Mouse (Mus musculus) embryonic facial prominence, embryonic 11.5 days (tissue): Measurements from ENCODE around the gene Fads6. TPM values are rescaled to one million over a fixed set of nuclear protein-coding genes. Genes with fewer than 3 reads are reported as not detected.

Experiments
- ATAC-seq: fragments of 200-750 bp; cut with Nextera tagmentation; replicated peaks from 2 replicates; pipeline ENCODE4 v1.8.0; 2017; ENCODE audit warnings: low read depth; ENCODE audit not compliant: insufficient number of reproducible peaks, low FRiP score, low TSS enrichment
- DNase-seq: peaks from one replicate; pipeline ENCODE4 v3.0.0-alpha.2; 2015; ENCODE audit warnings: low spot score
- H3K27ac ChIP-seq: fragments of 300-500 bp; sonication (generic); replicated peaks from 2 replicates; pipeline ENCODE4 v1.5.1; 2014; ENCODE audit warnings: mild to moderate bottlenecking, low read depth, low read length, control low read depth
- H3K27me3 ChIP-seq: fragments of 300-500 bp; sonication (generic); 2 replicates; pipeline ENCODE4 v1.6.1; 2014; ENCODE audit warnings: mild to moderate bottlenecking, low read length, moderate library complexity, mixed read lengths; ENCODE audit not compliant: control insufficient read depth, insufficient read depth
- H3K36me3 ChIP-seq: fragments of 300-500 bp; sonication (generic); replicated peaks from 2 replicates; pipeline ENCODE4 v1.6.1; 2014; ENCODE audit warnings: low read depth, mild to moderate bottlenecking, low read length, moderate library complexity, mixed read lengths; ENCODE audit not compliant: control insufficient read depth, insufficient read depth
- H3K4me1 ChIP-seq: fragments of 300-500 bp; sonication (generic); 2 replicates; pipeline ENCODE4 v1.6.1; 2014; ENCODE audit warnings: low read length, mixed read lengths; ENCODE audit not compliant: control insufficient read depth, insufficient read depth
- H3K4me2 ChIP-seq: fragments of 300-500 bp; sonication (generic); 2 replicates; pipeline ENCODE4 v1.6.1; 2014; ENCODE audit warnings: low read depth, mild to moderate bottlenecking, control low read depth, low read length, moderate library complexity
- H3K4me3 ChIP-seq: fragments of 300-500 bp; sonication (generic); 2 replicates; pipeline ENCODE4 v1.5.1; 2014; ENCODE audit warnings: low read depth, low read length, control low read depth
- H3K9ac ChIP-seq: fragments of 300-500 bp; sonication (generic); replicated peaks from 2 replicates; pipeline ENCODE4 v1.6.1; 2014; ENCODE audit warnings: mild to moderate bottlenecking, control low read depth, low read length
- H3K9me3 ChIP-seq: fragments of 300-500 bp; sonication (generic); replicated peaks from 2 replicates; pipeline ENCODE4 v1.6.1; 2016; ENCODE audit warnings: mild to moderate bottlenecking, low read length, inconsistent platforms, mixed read lengths; ENCODE audit not compliant: control insufficient read depth
- WGBS: fragments of 180-500 bp; shearing (Covaris S2); extraction: QIAGEN DNeasy Blood & Tissue Kit; methylation state at CpG from one replicate; pipeline ENCODE4 v1.1.7; 2014; 5-methylcytosine and 5-hydroxymethylcytosine counted together
- polyA plus RNA-seq: library from polyadenylated mRNA; unstranded; fragments of >200 nt; fragmentation: Nextera tagmentation; extraction: Ambion mirVana; gene quantifications from 2 replicates; pipeline ENCODE4 v1.2.1, GENCODE M21; 2014

Gene Fads6
- polyA plus RNA-seq, 1 experiment from 2014 or later, result 0.14 TPM

GRCm38 (mm10) chr11:115335223-115335622 is 37.8 kb upstream of the Fads6 start:
- H3K4me1 ChIP-seq, result no peaks in the 10 kb centered on the region
- DNase-seq, result no peak
- no peak for ATAC-seq
- H3K27ac ChIP-seq, result no peak overlapping the region
- WGBS, result 56% methylated on average over 12 of the region's 12 CpGs
- H3K27me3 ChIP-seq, result peaks cover 26% of the 10 kb centered on the region
- H3K4me2 ChIP-seq, result no peak overlapping the region
- no peak overlapping the region for H3K9ac ChIP-seq
- no peak overlapping the region for H3K4me3 ChIP-seq
- H3K36me3 ChIP-seq, result no peaks in the 10 kb centered on the region
- no peaks in the 10 kb centered on the region for H3K9me3 ChIP-seq

- Histone ChIP-seq H3K9me3 (no peaks in the 10 kb centered on the region), H3K9ac (no peak within 1 kb of the TSS), H3K36me3 (no peaks in the 10 kb centered on the region), H3K4me2 (peak within 1 kb of the TSS; percentile 30; the same call in 1 of the 2 replicates), H3K4me1 (no peaks in the 10 kb centered on the region), H3K27me3 (peaks cover 26% of the 10 kb centered on the region), H3K27ac (no peak within 1 kb of the TSS), H3K4me3 (no peak within 1 kb of the TSS)
- ATAC-seq (no peak), DNase-seq (no peak)
- 5% methylated on average over 29 of the region's 29 CpGs for WGBS
These were observed 37.1 kb upstream of the Fads6 start, which contains the start of gene Otop3 for GRCm38 (mm10) chr11:115334531-115334930. Otop3 (plus strand) TSS chr11:115334731.

DNA sequence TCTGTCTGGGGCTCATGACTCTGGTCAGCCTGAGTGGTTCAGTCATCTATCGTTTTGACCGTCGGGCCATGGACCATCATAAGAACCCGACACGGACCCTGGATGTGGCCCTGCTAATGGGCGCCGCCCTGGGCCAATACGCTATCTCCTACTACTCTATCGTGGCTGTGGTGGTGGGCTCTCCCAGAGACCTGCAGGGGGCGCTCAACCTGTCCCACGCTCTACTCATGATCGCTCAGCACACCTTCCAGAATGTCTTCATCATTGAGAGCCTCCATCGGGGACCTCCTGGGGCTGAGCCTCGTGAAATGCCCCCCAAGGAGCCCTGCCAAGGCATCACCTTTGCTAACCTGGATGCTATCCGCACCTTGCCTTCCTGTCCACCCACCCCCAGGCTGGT is 31.9 kb upstream of the Fads6 start:
- no peak overlapping the region for H3K27ac ChIP-seq
- no peaks in the 10 kb centered on the region for H3K36me3 ChIP-seq
- WGBS, result 72% methylated on average over 15 of the region's 15 CpGs
- no peaks in the 10 kb centered on the region for H3K4me1 ChIP-seq
- peaks cover 10% of the 10 kb centered on the region for H3K27me3 ChIP-seq
- no peak for DNase-seq
- no peak overlapping the region for H3K4me2 ChIP-seq
- no peaks in the 10 kb centered on the region for H3K9me3 ChIP-seq
- ATAC-seq, result no peak
- H3K4me3 ChIP-seq, result no peak overlapping the region
- H3K9ac ChIP-seq, result no peak overlapping the region

GRCm38 (mm10) chr11:115326730-115327129 is 29.3 kb upstream of the Fads6 start:
- 76% methylated on average over 7 of the region's 7 CpGs for WGBS
- Histone ChIP-seq H3K27me3 (peaks cover 30% of the 10 kb centered on the region), H3K9ac (no peak overlapping the region), H3K36me3 (no peaks in the 10 kb centered on the region), H3K4me1 (no peaks in the 10 kb centered on the region), H3K9me3 (no peaks in the 10 kb centered on the region), H3K27ac (no peak overlapping the region), H3K4me3 (no peak overlapping the region), H3K4me2 (no peak overlapping the region)
- ATAC-seq, result no peak
- DNase-seq, result no peak

DNA sequence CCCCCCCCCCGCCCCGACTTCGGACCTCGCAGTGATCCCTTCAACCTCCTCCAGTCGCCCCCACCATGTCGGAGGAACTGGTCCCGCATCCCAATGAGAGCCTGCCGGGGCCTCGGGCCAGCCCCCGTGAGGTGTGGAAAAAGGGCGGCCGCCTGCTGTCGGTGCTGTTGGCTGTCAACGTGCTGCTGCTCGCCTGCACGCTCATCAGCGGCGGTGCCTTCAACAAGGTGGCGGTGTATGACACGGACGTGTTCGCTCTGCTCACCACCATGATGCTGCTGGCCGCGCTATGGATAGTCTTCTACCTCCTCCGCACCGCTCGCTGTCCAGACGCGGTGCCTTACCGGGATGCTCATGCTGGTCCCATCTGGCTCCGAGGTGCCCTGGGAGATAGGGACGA is 25.9 kb upstream of the Fads6 start:
- H3K4me1 ChIP-seq, result no peaks in the 10 kb centered on the region
- H3K27ac ChIP-seq, result no peak overlapping the region
- H3K36me3 ChIP-seq, result no peaks in the 10 kb centered on the region
- H3K4me3 ChIP-seq, result no peak overlapping the region
- H3K9me3 ChIP-seq, result no peaks in the 10 kb centered on the region
- no peak for ATAC-seq
- H3K9ac ChIP-seq, result no peak overlapping the region
- 21% methylated on average over 31 of the region's 32 CpGs for WGBS
- peaks cover 63% of the 10 kb centered on the region for H3K27me3 ChIP-seq
- H3K4me2 ChIP-seq, result no peak overlapping the region
- DNase-seq, result no peak

DNA sequence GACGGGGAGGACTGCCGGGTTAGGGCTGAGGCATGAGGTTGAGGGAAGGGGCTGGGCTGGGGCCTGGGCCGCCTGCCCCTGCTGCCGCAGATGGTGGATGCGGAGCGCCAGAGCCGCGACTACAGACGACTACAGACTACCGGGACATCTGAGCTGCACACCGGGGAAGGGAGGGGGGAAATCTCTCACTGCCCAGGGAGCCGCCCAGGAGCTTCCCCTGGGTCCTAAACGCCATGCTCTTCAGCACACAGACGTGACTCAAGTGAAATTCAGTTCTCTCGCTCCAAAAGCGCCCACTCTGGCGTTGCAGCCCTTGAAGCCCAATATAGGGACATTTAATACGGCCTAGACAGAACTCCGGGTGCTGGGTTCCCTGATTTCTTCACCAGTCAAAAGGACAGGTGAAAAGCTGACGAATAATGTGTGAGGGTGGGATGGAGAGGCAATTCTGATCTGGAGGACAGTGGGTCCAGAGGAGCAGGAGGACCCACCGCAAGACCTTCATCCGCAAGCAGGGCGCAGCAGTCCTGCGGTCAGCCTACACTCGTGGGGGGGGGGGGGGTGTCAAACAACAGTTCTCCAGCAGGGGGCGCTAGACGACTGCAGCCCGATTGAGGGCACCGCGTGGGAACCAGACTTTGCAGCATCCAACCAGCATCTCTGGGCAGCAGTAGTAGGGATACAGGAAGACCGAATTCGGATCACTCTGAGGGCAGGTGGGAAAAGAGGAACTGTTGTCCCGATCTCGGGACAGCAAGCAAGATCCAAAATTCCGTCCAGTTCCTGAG is 24.6 kb upstream of the Fads6 start, which contains the start of gene Ush1g:
Gene Ush1g, minus strand, starts transcription at position 136 of the 788 bp plus-strand sequence.
- Histone ChIP-seq H3K4me2 (peak within 1 kb of the TSS; percentile 8), H3K36me3 (no peaks in the 10 kb centered on the region), H3K27ac (no peak within 1 kb of the TSS), H3K9ac (0 out of 2 replicates have a peak within 1 kb of the TSS, but pooled peaks have one; percentile 3), H3K4me3 (no peak within 1 kb of the TSS), H3K9me3 (no peaks in the 10 kb centered on the region), H3K27me3 (peaks cover 75% of the 10 kb centered on the region), H3K4me1 (no peaks in the 10 kb centered on the region)
- 4% methylated on average over 35 of the region's 35 CpGs for WGBS
- DNase-seq, result peak; percentile 83
- peak; percentile 33; the same call in 1 of the 2 replicates for ATAC-seq

GRCm38 (mm10) chr11:115319704-115320383 is 22.4 kb upstream of the Fads6 start:
- DNase-seq (no peak), ATAC-seq (no peak; the same call in 1 of the 2 replicates)
- 2% methylated on average over 15 of the region's 18 CpGs for WGBS
- no peaks in the 10 kb centered on the region for H3K36me3 ChIP-seq
- no peaks in the 10 kb centered on the region for H3K9me3 ChIP-seq
- H3K9ac ChIP-seq, result no peak overlapping the region
- H3K4me3 ChIP-seq, result no peak overlapping the region
- no peaks in the 10 kb centered on the region for H3K4me1 ChIP-seq
- no peak overlapping the region for H3K4me2 ChIP-seq
- peaks cover 95% of the 10 kb centered on the region for H3K27me3 ChIP-seq
- no peak overlapping the region for H3K27ac ChIP-seq
